Mouse (Mus musculus): ENCODE results near the gene Yipf1. TPM values are rescaled to one million over a fixed set of nuclear protein-coding genes. Genes with fewer than 3 reads are reported as not detected.

The Yipf1 gene
- polyA plus RNA-seq, 1 experiment = 1.6 TPM

DNA sequence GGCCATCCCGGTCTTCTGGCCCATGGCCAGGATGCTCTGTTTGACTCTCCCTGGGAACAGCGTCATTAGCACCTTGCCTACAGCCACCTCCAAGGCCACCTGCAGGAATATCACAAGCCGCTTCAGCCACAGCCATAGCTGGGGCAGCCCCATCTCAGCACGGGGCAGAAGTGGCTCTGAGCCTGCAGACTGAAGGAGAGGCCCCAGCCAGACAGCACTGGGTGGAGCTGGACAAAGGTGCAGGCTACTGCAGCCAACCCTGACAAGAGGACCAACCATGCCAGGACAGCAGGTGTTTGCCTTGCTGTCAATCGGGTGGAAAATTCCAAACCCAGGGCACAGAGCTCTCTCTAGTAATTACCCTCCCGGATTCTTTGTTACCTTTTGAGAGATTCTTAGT is 7.2 kb upstream of the Yipf1 start, which contains the start of gene Dio1:
TSS of gene Dio1 (minus strand) at position 204 of the 400 bp plus-strand sequence.
- no peaks in the 10 kb centered on the region for H3K36me3 ChIP-seq (ENCODE audit: control insufficient read depth)
- H3K9me3 ChIP-seq (ENCODE audit: control insufficient read depth, low read length) = no peaks in the 10 kb centered on the region
- H3K4me3 ChIP-seq (replicated peaks) = no peak within 1 kb of the TSS
- TF ChIP-seq TAL1 (IDR thresholded peaks at IDR 0.05; ENCODE audit: low read length) = no peak
- TF ChIP-seq GATA1 (IDR thresholded peaks at IDR 0.05; ENCODE audit: low read length) = no peak
- H3K27me3 ChIP-seq (ENCODE audit: control insufficient read depth) = peaks cover 26% of the 10 kb centered on the region
- H3K4me1 ChIP-seq (ENCODE audit: control insufficient read depth) = no peaks in the 10 kb centered on the region; the same call in 1 of the 2 replicates

DNA sequence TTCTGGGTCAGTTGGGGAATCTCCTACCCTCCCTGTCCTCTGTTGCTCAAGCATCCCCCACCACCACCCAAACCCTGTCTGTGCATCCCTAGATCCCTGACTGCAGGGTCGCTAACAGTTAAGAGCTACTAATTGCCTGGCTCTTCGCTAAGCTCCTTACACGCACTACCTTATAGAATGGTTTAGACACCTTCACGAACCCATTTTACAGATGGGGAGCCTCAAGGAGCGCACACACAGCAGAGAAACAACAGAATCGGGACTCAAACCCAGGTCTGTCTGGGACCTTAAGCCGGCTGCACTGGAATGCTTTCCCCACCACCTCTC is 279 bp downstream of the Yipf1 start:
- TF ChIP-seq GATA1 (IDR thresholded peaks at IDR 0.05; ENCODE audit: low read length) (no peak), TAL1 (IDR thresholded peaks at IDR 0.05; ENCODE audit: low read length) (no peak)
- Histone ChIP-seq H3K4me3 (replicated peaks) (peak overlapping the region; percentile 81), H3K4me1 (ENCODE audit: control insufficient read depth) (peaks cover 21% of the 10 kb centered on the region), H3K9me3 (ENCODE audit: control insufficient read depth, low read length) (no peaks in the 10 kb centered on the region), H3K27me3 (ENCODE audit: control insufficient read depth) (no peaks in the 10 kb centered on the region), H3K36me3 (ENCODE audit: control insufficient read depth) (peaks cover 27% of the 10 kb centered on the region)

DNA sequence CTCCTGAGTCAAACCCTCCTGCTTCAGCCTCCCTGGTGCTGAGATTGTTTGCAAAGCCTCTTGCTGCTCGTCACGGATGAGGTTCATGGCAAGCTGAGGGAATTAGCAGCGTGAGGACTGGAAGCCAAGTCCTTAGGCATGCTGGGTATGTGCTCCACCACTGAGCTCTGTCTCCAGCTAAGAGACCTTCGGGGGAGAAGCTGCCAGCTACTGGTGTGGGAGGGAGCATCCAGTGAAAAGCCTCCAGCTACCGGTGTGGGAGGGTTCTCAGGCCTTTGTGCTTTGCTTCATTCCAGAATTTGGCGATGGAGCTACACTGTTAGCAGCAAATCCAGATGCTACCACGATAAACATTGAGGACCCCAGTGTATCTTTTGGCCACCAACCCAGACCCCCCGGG is 4.5 kb downstream of the Yipf1 start:
- no peaks in the 10 kb centered on the region for H3K9me3 ChIP-seq (ENCODE audit: control insufficient read depth, low read length)
- no peak overlapping the region for H3K4me3 ChIP-seq (replicated peaks)
- peaks cover 54% of the 10 kb centered on the region for H3K36me3 ChIP-seq (ENCODE audit: control insufficient read depth)
- peaks cover 17% of the 10 kb centered on the region for H3K4me1 ChIP-seq (ENCODE audit: control insufficient read depth)
- TF ChIP-seq TAL1 (IDR thresholded peaks at IDR 0.05; ENCODE audit: low read length) (no peak), GATA1 (IDR thresholded peaks at IDR 0.05; ENCODE audit: low read length) (no peak)
- H3K27me3 ChIP-seq (ENCODE audit: control insufficient read depth) = no peaks in the 10 kb centered on the region

DNA sequence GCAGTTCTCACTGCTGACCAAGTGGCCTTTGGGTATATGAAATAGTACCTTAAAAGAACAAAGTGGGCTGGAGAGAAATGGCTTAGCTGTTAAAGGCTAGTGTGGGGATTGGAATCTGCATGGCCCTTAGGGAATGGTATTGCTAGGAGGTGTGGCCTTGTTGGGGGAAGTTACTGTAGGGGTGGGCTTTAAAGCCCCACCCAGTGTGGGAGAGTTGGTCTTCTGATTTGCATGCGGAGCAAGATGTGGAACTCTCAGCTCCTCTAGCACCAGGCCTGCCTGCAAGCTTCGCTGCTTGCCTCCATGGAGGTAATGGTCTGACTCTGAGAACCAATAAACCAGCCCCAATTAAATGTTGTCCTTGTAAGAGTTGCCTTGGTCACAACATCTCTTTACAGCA is 6.9 kb downstream of the Yipf1 start:
- H3K4me1 ChIP-seq (ENCODE audit: control insufficient read depth) = no peaks in the 10 kb centered on the region
- H3K27me3 ChIP-seq (ENCODE audit: control insufficient read depth) = no peaks in the 10 kb centered on the region
- no peaks in the 10 kb centered on the region for H3K9me3 ChIP-seq (ENCODE audit: control insufficient read depth, low read length)
- peaks cover 59% of the 10 kb centered on the region for H3K36me3 ChIP-seq (ENCODE audit: control insufficient read depth)
- H3K4me3 ChIP-seq (replicated peaks) = no peak overlapping the region
- TF ChIP-seq TAL1 (IDR thresholded peaks at IDR 0.05; ENCODE audit: low read length) = no peak
- TF ChIP-seq GATA1 (IDR thresholded peaks at IDR 0.05; ENCODE audit: low read length) = no peak

DNA sequence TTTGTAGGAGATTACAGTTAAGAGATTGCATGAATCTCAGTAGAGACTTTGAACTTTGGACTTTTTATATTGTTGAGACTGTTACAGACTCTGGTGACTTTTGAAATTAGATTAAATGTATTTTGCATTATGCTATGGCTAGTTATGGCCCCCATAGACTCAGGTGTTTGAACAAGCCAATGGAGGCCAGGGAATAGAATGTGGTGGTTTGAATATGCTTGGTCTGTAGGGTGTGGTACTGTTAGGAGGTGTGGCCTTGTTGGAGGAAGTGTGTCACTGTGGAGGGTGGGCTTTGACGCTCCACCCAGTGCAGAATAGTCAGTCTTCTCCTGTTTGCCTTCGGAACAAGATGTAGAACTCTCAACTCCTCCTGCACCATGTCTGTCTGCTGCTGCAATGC is 8.9 kb downstream of the Yipf1 start:
- no peaks in the 10 kb centered on the region for H3K9me3 ChIP-seq (ENCODE audit: control insufficient read depth, low read length)
- H3K36me3 ChIP-seq (ENCODE audit: control insufficient read depth) = peaks cover 49% of the 10 kb centered on the region
- H3K4me3 ChIP-seq (replicated peaks) = no peak overlapping the region
- H3K27me3 ChIP-seq (ENCODE audit: control insufficient read depth) = no peaks in the 10 kb centered on the region
- TF ChIP-seq TAL1 (IDR thresholded peaks at IDR 0.05; ENCODE audit: low read length) (no peak), GATA1 (IDR thresholded peaks at IDR 0.05; ENCODE audit: low read length) (no peak)
- H3K4me1 ChIP-seq (ENCODE audit: control insufficient read depth) = no peaks in the 10 kb centered on the region

DNA sequence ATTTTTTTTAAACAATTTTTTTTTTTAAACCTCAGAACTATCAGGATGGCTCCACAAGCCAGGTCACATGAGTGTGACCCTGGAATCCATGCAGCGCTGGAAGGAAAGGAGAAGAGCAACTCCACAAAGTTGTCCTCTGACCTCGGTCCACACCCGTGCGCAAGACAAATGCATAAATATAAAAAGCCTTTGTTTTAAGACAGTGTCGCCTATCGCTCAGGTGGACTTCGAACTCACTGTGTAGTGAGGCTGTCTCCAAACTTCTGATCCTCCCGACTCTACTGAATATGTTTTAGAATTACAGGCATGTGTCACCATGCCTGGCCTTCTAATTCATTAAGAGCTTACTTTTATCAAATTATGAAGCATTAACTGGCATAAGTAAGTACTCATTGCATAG is 14.4 kb downstream of the Yipf1 start:
- H3K36me3 ChIP-seq (ENCODE audit: control insufficient read depth) = peaks cover 13% of the 10 kb centered on the region
- peaks cover 1% of the 10 kb centered on the region for H3K9me3 ChIP-seq (ENCODE audit: control insufficient read depth, low read length)
- TF ChIP-seq GATA1 (IDR thresholded peaks at IDR 0.05; ENCODE audit: low read length) (no peak), TAL1 (IDR thresholded peaks at IDR 0.05; ENCODE audit: low read length) (no peak)
- no peak overlapping the region for H3K4me3 ChIP-seq (replicated peaks)
- H3K4me1 ChIP-seq (ENCODE audit: control insufficient read depth) = no peaks in the 10 kb centered on the region
- H3K27me3 ChIP-seq (ENCODE audit: control insufficient read depth) = no peaks in the 10 kb centered on the region

DNA sequence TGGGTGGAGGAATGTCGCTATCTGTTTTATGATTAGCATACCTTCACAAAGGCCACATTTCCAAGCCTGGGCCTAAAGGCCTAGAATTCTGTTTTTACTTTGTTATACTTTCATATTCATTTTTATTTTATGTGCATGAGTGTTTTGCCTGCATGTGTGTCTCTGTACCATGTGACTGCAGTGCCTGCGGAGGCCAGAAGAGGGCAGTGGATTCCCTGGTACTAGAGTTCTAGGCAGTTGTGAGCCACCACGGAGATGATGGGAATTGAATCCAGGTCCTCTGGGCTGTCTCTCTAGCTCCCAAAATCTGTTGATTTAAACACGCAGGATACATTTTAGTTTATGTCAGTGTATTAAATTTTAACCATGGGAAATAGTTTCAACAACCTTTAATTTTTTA is 19.4 kb downstream of the Yipf1 start:
- Histone ChIP-seq H3K9me3 (ENCODE audit: control insufficient read depth, low read length) (peaks cover 2% of the 10 kb centered on the region), H3K27me3 (ENCODE audit: control insufficient read depth) (no peaks in the 10 kb centered on the region), H3K4me3 (replicated peaks) (no peak overlapping the region), H3K36me3 (ENCODE audit: control insufficient read depth) (peaks cover 3% of the 10 kb centered on the region; the same call in 1 of the 2 replicates), H3K4me1 (ENCODE audit: control insufficient read depth) (no peaks in the 10 kb centered on the region)
- TF ChIP-seq GATA1 (IDR thresholded peaks at IDR 0.05; ENCODE audit: low read length) (no peak), TAL1 (IDR thresholded peaks at IDR 0.05; ENCODE audit: low read length) (no peak)

DNA sequence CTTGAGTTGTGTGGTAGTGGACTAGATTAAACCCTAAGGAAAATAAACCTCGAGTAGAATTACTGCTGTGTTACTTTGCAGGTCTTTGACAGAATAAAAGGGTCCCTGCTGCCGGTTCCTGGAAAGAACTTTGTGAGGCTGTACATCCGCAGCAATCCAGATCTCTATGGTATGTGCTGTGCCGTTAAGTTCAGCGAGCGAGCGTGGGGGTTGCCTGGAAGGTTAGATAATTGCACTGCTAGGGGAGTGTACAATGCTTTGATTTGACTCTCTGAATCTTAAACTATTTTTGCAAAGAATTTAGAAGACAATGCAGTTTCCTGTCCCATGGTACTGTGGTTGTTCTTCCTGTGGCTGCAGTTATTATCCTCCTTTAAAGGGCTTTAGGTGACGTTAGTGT is 22.2 kb downstream of the Yipf1 start:
- Histone ChIP-seq H3K9me3 (ENCODE audit: control insufficient read depth, low read length) (peaks cover 2% of the 10 kb centered on the region), H3K27me3 (ENCODE audit: control insufficient read depth) (no peaks in the 10 kb centered on the region), H3K4me3 (replicated peaks) (no peak overlapping the region), H3K4me1 (ENCODE audit: control insufficient read depth) (no peaks in the 10 kb centered on the region), H3K36me3 (ENCODE audit: control insufficient read depth) (peaks cover 5% of the 10 kb centered on the region)
- TF ChIP-seq GATA1 (IDR thresholded peaks at IDR 0.05; ENCODE audit: low read length) (no peak), TAL1 (IDR thresholded peaks at IDR 0.05; ENCODE audit: low read length) (no peak)

DNA sequence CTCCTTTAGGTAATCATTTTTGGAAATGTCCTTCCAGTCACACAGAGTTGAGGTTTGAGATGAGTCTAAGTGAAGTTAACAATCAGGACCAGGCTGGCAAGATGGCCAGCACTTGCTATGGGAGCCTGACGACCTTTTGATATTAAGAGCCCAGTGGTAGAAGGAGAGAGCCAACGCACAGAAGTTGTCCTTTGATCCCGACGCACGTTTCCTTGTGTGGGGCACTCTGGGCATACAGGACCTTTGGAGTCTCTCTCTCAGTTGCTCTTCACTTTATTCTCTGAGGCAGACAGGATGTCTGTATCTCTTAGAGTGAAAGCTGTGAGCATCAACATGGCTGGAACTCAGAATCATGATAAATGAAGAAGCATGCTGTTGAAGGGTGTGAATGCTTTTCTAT is 23.3 kb downstream of the Yipf1 start:
- Histone ChIP-seq H3K36me3 (ENCODE audit: control insufficient read depth) (peaks cover 9% of the 10 kb centered on the region), H3K4me3 (replicated peaks) (no peak overlapping the region), H3K4me1 (ENCODE audit: control insufficient read depth) (no peaks in the 10 kb centered on the region), H3K27me3 (ENCODE audit: control insufficient read depth) (no peaks in the 10 kb centered on the region), H3K9me3 (ENCODE audit: control insufficient read depth, low read length) (peaks cover 2% of the 10 kb centered on the region)
- TF ChIP-seq TAL1 (IDR thresholded peaks at IDR 0.05; ENCODE audit: low read length) (no peak), GATA1 (IDR thresholded peaks at IDR 0.05; ENCODE audit: low read length) (no peak)

DNA sequence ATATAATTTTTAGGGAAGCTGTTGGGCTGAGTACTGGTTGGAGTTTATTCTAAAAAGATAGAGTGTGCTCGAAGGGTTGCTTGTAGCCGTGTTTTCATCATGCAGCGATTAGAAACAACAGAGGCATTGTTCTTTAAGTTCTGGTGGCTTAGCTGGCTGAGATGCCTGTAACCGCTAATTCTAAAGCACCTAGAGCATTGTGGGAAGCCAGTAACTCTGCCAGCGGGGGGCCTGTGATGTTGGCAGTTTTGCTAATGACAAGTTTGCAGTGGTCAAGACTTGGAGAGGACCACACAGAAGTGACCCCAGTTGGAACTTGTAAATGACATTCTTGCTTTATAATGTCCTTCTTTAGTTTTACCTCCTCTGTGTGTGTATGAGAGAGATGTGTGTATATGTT is 27.2 kb downstream of the Yipf1 start:
- no peak for TF ChIP-seq TAL1 (IDR thresholded peaks at IDR 0.05; ENCODE audit: low read length)
- TF ChIP-seq GATA1 (IDR thresholded peaks at IDR 0.05; ENCODE audit: low read length) = no peak
- Histone ChIP-seq H3K9me3 (ENCODE audit: control insufficient read depth, low read length) (no peaks in the 10 kb centered on the region), H3K4me1 (ENCODE audit: control insufficient read depth) (no peaks in the 10 kb centered on the region), H3K27me3 (ENCODE audit: control insufficient read depth) (no peaks in the 10 kb centered on the region), H3K36me3 (ENCODE audit: control insufficient read depth) (peaks cover 20% of the 10 kb centered on the region), H3K4me3 (replicated peaks) (no peak overlapping the region)

Measured in erythroblast, embryonic 14.5 days (primary cell).